Mouse (Mus musculus): ENCODE results near the gene Slc13a1. TPM values are rescaled to one million over a fixed set of nuclear protein-coding genes. Genes with fewer than 3 reads are reported as not detected.
A peak's percentile ranks its signal among the peaks of the same experiment; 100 is the strongest.
"Not testable (repeated sequence)": the region's sequence is repeated elsewhere in the genome, so short reads cannot be mapped to it uniquely, and the experiment has no call there.

Gene Slc13a1
- under 1 TPM; 0.30 to 0.39 TPM for total RNA-seq (2021)

DNA sequence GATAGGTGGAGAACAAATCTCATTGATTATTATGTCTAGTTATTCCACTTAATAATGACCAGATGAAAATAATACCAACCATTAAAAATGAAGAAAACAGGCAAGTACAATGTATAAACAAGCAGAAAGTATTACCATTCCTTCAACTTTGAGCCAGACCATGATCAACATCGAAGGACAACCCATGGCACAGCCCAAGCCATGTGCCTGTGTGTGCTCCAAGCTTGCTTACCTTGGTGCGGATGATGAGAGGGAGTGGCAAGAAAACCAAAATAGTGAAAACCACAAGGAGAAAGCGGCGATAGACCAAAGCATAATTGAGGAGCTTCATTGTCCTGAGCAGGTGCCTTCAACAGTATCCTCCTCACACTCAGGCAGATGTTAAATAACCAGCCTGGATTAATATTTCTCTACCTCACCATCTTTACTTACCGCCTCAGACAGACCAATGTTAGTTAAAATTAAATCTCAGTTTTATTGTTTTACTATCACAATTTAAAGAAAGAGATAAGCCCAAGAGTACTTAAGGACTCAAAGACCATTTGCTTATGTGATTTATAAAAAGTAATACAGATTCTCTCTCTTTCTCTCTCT is at the start of gene Slc13a1:
TSS of gene Slc13a1 (minus strand) at position 359 of the 594 bp plus-strand sequence.
- intact Hi-C loops (cut with DNase I), result no loop called here
- DNase-seq (ENCODE audit: extremely low spot score in 1 of 2, low spot score in 2 of 2), result no peak

DNA sequence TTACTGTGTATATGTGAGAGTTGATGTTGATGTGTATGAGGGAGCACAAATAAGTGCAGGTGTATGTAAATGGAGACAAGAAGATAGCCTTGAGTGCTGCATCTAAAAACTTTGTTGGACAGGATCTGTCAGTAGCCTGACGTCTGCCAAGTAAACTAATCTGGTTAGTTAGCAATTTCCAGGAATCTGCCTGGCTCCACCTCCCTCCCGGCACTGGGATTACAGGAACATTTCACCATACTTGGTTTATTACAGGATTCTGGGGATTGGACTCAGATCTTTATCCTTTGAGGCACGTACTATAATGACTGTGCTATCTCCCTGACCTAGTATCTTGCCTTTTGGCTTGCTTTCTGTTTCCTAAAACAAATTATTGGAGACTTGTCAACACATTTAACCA is 40.0 kb upstream of the Slc13a1 start:
- intact Hi-C loops (cut with DNase I), result no loop called here
- no peak for DNase-seq (ENCODE audit: extremely low spot score in 1 of 2, low spot score in 2 of 2)

DNA sequence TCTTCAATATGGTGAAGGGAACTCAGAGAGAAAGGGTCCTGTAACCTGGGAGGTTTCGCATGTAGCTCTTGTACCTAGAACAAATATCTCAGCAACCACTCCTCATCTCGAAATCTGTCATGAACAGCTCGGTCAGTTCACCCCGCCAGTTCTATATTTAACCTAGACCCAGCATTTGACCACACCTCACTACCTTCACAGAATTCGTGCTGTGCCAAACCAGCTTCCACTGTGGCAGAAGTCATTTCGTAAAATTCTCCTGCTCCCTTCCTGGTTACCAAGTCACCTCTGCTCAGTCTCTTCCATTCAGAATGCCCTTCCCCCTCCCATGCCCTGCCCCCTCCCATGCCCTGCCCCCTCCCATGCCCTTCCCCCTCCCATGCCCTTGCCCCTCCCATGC is 34.3 kb upstream of the Slc13a1 start:
- intact Hi-C loops (cut with DNase I), result no loop called here

DNA sequence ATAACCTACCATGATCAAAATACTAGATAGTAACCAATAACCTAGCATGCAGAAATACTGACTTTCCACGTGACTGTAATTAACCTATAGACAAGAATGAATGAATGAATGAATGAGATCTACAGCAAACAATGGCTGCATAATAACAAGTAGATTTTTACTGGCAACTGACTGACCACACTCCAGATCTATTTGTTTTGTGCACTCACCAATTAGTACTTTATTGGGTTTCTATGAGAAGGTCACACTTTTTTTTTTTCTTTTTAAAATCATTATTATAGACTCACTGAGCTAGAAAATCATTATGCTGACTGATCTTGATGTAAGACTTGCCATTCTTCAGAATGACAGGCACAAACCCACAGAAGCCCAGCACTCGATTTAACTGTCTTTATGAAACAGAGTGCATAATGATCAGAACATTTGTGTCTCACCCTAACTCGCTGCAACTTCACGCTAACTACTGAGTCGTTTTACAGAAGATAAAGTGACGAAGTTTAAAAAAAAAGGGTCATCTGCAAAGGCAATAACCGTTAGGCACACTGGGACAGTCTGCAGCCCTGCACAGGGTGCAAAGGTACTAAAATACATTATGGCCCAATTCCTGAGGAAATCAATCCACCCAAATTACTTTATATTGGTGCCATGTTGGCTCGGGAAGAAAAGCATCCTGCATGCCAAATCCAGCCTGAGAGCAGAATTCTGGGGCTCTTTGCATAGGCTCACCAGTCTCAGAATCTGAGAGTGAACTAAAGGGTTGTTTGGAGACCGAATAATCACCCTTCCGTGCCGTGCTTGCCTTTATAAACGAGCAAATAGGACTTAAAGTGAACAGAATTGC is 33.0 kb upstream of the Slc13a1 start:
- intact Hi-C loops (cut with DNase I), result no loop called here
- DNase-seq (ENCODE audit: extremely low spot score in 1 of 2, low spot score in 2 of 2), result peak in 1 of 2 experiments; percentile 3

More for the DNA sequence above, 34.3 kb upstream of the Slc13a1 start:
- no peak for DNase-seq (ENCODE audit: extremely low spot score in 1 of 2, low spot score in 2 of 2)

DNA sequence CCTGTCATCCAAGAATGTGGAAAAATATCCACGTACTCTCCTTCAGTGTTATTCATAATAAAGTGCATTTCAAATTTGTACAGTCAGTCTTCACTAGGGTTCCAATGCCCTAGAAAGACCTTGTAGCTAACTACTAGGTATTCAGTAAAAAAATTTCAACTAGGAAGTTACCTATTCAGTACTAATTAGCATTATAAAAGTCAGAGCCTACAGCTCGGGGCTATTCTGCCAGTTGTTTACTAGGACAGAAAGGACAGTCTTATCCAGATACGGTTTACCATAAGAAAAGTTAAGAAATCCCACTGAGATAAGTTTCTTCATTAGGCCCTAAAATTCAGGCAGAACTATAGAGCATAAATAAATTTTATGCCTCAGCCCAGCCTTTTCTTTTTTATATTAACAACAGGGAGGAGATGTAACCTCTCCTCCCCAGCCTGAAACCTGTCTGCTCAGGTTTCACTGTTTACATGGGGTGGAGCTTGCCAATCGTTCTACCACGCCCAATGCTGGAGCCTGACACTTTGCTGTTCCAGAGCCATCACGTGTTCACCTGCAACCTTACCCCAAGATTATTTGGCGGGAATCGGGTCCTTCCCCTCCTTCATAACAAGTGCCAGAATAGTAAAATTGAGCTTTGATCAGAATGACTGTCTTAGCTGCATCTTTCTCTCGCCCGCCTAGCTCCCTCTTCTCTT is 29.8 kb upstream of the Slc13a1 start:
- DNase-seq (ENCODE audit: extremely low spot score in 1 of 2, low spot score in 2 of 2); intact Hi-C loops (cut with DNase I): not testable (repeated sequence)

DNA sequence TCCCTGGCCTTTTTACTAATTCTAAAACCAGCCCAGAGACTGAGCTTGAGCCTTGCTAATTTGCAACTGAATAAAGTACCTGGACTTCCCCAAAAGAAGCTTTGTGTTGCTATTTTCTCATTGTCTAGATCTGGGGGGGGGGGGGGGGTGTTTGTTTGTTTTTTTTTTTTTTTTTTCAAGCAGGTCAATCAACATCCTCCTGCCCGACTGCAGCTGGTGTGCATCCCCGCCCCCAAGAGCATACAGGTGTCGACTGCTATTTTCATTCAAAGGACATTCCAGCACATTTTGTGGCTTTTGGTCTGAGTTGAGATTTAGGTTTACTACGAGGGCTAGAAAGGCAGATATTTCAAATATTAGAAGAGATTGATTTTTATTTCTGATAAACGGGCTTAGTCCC is 28.5 kb upstream of the Slc13a1 start:
- intact Hi-C loops (cut with DNase I); DNase-seq (ENCODE audit: extremely low spot score in 1 of 2, low spot score in 2 of 2): not testable (repeated sequence)

DNA sequence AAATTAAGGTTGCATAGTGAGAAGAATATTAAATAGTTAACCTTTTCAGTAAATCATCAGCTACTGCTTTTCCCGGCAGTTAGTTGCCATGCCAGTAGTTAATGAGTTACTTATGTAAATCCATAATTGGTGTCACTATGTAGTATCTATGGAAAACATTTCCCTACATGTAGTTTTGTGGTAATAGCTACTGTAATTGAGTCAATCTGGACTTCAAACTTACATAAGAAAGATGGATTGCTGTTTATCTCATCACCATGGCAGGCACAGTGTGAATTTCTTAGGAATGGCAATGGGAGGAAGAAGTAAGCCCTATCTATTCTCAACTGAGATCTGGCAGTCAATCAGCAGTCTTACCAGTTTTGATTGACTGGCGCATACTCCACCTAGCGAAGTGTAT is 15.5 kb upstream of the Slc13a1 start:
- no peak for DNase-seq (ENCODE audit: extremely low spot score in 1 of 2, low spot score in 2 of 2)
- intact Hi-C loops (cut with DNase I), result no loop called here

DNA sequence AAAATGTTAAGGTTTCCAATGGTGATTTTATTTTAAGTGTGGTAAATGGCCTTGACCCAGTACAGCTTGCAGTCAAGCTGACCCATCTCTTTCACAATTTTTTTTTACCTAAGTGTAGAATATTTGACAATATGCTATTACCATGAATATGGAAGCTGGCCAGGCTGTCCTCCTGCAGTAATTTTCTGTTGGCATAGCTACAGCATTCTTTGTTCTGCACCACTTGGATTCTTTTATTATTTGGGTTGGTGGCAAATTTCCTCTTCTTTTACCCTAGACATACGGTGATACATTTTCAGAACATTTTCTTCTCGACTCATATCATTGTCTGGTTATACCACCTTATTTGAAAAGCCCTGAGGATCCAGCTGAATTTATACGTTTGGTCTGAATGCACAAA is 7.5 kb upstream of the Slc13a1 start:
- intact Hi-C loops (cut with DNase I), result no loop called here
- no peak for DNase-seq (ENCODE audit: extremely low spot score in 1 of 2, low spot score in 2 of 2)

DNA sequence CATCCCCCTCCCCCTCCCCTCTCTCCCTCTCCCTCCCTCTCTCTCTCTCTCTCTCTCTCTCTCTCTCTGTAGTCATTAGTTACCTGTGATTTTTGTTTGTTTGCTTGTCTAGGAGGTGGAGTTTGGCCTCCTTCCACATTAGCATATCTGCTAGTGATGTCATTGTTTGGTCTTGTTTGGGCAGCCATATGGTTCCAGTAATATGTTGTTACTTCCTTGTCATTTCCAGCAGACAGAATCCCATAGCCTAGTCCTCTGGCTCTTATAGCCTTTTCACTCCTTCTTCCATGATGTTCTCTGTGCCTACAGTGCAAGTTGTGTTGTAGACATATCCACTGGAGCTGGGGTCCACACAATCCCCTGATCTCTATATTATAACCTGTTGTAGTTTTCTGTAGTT is 6.1 kb upstream of the Slc13a1 start:
- intact Hi-C loops (cut with DNase I), result no loop called here
- DNase-seq (ENCODE audit: extremely low spot score in 1 of 2, low spot score in 2 of 2), result no peak

DNA sequence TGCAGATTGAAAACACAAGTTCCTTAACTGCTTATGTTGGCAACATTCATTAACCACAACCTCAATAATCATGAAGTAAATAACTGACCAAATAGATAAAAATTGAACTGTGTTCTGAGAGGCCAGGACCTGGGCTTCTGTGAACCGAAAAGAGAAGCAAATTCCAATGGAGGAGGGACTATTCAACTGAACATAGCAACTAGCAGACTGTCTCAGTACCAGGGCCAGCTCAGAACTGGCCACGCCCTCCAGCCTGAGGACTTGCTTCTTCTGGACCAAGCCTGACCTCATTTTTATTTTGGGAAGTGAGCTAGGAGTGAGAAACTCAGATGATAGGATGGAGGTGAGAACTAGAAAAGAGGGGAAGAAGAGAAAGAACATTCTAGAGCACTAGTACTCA is 4.8 kb upstream of the Slc13a1 start:
- intact Hi-C loops (cut with DNase I), result no loop called here
- peak in 1 of 2 experiments; percentile 16 for DNase-seq (ENCODE audit: extremely low spot score in 1 of 2, low spot score in 2 of 2)

DNA sequence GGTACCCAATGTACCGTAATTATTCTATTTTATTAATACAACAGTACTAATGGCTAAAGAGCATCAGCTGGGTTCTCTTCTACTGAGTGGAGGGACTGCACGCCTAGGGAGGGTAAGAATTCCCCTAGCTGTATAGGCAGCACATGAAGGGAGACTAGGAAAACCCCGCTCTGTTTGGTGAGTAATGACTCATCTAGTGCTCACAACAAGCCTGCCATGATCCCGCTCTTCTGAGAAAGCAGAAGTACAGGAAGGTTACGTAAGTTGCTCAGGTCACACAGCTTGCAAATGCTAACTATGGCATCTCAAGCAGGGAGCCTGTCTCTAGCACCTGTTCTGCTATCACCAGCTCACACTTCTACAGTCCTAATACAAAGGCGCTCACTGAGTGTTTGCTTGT is 1.1 kb downstream of the Slc13a1 start:
- intact Hi-C loops (cut with DNase I), result no loop called here
- no peak for DNase-seq (ENCODE audit: extremely low spot score in 1 of 2, low spot score in 2 of 2)

DNA sequence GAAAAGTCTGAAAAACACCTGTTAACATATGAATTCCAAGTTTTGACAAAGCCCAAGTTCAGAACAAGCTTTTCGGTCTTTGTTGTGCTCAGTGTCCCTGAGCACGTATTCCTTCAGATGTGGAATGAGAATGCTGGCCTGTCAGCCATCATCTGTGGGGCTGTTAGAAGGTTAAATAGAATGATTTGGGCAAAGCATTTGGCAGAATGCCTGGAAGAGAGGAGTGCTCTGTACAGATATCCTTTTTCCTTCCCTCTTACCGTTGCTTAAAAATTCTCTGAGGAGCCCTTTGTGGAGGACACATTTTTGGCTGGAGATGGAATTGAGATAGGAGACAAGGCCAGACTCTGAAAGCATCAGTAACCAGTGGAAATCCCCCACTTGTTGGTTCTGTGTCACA is 2.6 kb downstream of the Slc13a1 start:
- DNase-seq (ENCODE audit: extremely low spot score in 1 of 2, low spot score in 2 of 2), result no peak
- intact Hi-C loops (cut with DNase I), result no loop called here

DNA sequence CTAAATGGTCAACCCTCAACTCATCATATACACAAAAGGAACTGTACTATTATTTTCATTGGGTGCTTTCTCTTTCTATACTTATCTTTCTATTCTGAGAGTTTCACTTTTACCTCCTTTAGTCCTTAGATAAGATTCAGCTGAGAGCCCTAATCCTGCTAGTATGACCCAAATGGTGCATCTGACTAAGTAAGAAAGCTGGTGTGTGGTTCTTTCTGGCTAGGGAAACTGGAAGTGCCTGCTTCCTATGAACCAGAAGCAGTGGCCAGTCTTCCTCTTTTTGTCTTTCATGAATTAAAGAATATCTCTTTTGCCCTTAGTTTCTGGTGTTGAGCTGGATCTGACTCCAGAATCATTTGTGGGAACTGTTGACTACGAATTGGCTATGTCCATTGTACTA is 8.1 kb downstream of the Slc13a1 start:
- intact Hi-C loops (cut with DNase I), result no loop called here
- DNase-seq (ENCODE audit: extremely low spot score in 1 of 2, low spot score in 2 of 2), result no peak

DNA sequence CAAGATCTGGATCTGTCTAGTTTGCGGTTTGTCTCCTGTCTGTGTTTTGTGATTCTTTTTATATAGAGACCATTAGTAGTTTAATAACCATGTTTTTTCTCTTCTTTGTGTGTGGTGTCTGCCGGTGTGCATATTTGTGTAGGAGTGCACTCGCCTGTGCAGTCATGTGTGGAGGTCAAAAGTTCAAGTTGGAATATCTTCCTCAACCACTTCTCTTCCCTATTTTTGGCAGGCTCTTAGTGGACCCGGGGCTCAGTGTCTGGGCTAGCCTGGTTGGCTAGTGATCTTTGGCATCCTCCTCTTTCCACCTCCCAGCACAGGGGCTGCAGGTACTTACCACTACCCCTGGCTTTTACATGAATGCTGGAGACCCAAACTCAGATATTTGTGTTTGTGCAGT is 13.0 kb downstream of the Slc13a1 start:
- no peak for DNase-seq (ENCODE audit: extremely low spot score in 1 of 2, low spot score in 2 of 2)
- intact Hi-C loops (cut with DNase I), result no loop called here

DNA sequence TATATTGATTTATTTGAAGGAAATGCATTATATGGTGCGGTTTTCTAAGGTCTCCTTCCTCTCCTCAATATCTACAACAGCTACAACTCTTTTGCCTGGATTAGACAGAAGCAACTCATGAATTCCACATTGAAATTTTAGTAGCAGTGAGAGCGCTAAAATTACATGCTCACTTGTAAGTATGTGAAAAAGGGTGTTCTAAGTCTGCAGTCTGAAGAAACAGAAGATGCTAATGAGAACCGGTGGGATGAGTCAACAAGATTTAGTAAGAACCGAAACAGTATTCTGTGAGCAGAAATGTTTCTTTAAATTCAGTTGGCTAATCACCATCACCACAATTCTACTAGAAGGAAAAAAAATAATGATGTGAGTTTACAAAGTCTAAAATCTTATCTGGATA is 34.9 kb downstream of the Slc13a1 start:
- DNase-seq (ENCODE audit: extremely low spot score in 1 of 2, low spot score in 2 of 2), result no peak
- intact Hi-C loops (cut with DNase I), result no loop called here

DNA sequence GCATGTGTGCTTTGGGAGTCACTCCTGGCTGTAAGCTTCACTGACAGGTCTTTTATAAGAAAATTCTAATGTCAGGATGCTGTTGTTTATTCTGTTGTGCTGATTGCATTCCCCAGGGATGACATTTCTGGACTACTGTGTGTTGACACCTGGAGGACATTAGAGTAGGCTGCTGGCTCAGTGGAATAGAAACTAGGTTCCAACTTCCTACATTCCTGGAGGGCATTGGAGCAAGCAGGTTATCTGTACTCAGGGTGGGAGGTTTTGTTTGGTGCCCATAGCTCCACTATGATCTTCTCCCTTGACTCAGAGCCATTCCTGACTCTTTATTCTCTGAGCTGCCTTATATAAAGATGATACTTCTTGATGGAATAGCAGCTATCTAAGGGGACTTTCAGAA is 45.3 kb downstream of the Slc13a1 start:
- intact Hi-C loops (cut with DNase I), result no loop called here

DNA sequence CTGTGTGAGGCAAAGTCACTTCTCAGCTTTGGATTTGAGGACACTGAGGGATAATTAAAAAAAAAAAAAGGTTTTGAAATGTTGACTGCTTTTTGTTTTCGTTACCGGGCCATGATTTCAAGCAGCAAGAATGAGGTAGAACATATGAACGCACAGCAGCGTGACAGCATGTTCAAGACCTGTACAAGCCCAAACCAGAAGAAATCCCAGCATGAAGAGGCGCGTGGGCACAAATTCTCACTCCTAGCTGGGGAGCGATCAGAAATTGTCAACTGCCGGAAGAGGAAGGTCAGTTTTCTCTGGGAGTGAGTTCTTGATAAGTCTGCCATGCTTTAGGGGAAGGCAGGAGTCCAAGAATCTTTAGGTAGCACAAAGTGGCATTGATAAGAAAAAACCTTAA is 56.3 kb downstream of the Slc13a1 start:
- intact Hi-C loops (cut with DNase I), result no loop called here
- DNase-seq (ENCODE audit: extremely low spot score in 1 of 2, low spot score in 2 of 2), result no peak

More for the DNA sequence above, 45.3 kb downstream of the Slc13a1 start:
- no peak for DNase-seq (ENCODE audit: extremely low spot score in 1 of 2, low spot score in 2 of 2)

DNA sequence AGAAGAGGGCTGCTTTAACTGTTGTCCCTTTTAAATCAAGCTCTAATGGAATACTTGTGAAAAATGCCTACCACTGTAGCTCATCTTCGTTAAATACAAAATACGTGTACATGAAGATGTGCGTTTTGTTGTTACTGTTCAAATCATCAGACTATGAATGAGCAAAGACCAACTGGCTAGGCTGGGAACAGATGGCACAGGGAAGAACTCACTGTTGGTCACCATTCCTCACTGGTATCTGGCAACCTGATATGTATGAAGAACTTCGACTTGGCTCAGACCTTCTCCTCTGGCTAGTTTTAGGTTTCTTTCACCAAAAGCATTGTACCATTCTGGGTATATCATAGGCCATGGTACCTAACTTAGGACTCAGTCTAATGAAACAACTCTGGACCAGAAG is 59.4 kb downstream of the Slc13a1 start:
- intact Hi-C loops (cut with DNase I), result no loop called here

DNA sequence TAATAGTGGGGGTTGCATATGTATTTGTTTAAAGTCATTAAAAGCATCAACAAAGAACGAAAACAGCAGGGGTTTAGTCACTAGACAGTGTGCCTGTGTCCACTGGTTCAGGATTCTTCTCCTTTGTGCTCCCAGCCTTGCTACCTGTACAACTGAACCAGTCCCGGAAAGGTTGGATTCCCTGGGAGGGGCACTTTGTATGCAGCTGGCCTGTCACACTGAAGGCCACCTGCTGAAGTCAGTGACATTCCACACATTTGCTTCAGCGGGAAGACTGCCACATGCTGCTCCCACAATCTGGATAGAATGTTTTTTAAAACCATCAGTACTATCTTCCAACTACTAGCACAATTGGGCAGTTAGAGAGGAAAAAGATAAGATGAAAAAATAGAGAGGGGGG is 61.7 kb downstream of the Slc13a1 start:
- no peak for DNase-seq (ENCODE audit: extremely low spot score in 1 of 2, low spot score in 2 of 2)
- intact Hi-C loops (cut with DNase I), result no loop called here

More for the DNA sequence above, 59.4 kb downstream of the Slc13a1 start:
- no peak for DNase-seq (ENCODE audit: extremely low spot score in 1 of 2, low spot score in 2 of 2)

DNA sequence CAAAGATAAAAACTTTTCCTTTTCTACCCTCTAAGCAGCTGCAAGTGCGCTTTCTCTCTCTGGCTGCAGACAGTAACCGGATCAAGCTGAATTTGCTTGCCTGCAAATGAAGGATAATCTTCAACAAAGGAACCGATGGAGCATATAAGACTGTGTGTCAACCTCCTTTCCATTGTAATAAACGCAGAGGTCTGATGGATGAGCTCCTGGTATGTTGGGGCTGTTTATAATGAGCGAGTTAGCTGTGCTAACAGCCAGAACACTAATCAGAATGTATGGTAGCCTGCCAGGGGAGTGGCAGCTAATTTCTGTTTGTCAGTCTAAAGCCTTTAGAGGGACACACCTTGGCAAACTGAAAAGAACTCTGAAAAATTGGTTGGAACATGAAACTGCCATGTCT is 62.2 kb downstream of the Slc13a1 start:
- intact Hi-C loops (cut with DNase I), result no loop called here
- no peak for DNase-seq (ENCODE audit: extremely low spot score in 1 of 2, low spot score in 2 of 2)
